ENCODE assay signal across 8 mouse cellular contexts in genomic region chr6:83107566-83108400, GRCm38 (mm10). TPM values are rescaled to one million over a fixed set of nuclear protein-coding genes. Genes with fewer than 3 reads are reported as not detected.
DNase-seq lines count a peak whose midpoint lies in the region; ATAC-seq and TF ChIP-seq lines count a peak whose summit lies in the region.

No protein-coding gene starts in this region.

- no peaks in the 10 kb centered on the region for H3K9me3 ChIP-seq in liver, embryonic 12.5 days (replicated peaks)

- H3K79me2 ChIP-seq in myocyte (ENCODE audit: control insufficient read depth, insufficient read depth): peaks cover 16% of the 10 kb centered on the region

- H3K27me3 ChIP-seq in liver, embryonic 12.5 days (replicated peaks): no peaks in the 10 kb centered on the region
- H3K27me3 ChIP-seq in myocyte (ENCODE audit: control insufficient read depth, insufficient read depth, insufficient read length): no peaks in the 10 kb centered on the region

- peak overlapping the region; percentile 78 for H3K4me3 ChIP-seq in liver, embryonic 12.5 days
- peak overlapping the region; percentile 93 for H3K4me3 ChIP-seq in myocyte

- H3K27ac ChIP-seq in liver, embryonic 12.5 days: peak overlapping the region; percentile 92

- H3K9ac ChIP-seq in liver, embryonic 12.5 days: peak overlapping the region; percentile 93

- peaks cover 48% of the 10 kb centered on the region for H3K36me3 ChIP-seq in liver, embryonic 12.5 days
- peaks cover 3% of the 10 kb centered on the region for H3K36me3 ChIP-seq in myocyte (ENCODE audit: control insufficient read depth, insufficient read depth)

- H3K4me2 ChIP-seq in liver, embryonic 12.5 days: peak overlapping the region; percentile 80
- peak overlapping the region; percentile 97 for H3K4me2 ChIP-seq in myocyte (ENCODE audit: low read depth)

- peak; percentile 45 for ATAC-seq in liver, embryonic 12.5 days

- peak overlapping the region; percentile 85 for H3ac ChIP-seq in myocyte (ENCODE audit: control insufficient read depth, insufficient read length)

- whole genome bisulfite sequencing in liver, embryonic 12.5 days (ENCODE audit: insufficient replicate concordance): 35% methylated on average over 13 of the region's 13 CpGs

- peak; percentile 5 for TF ChIP-seq POLR2A in myocyte (IDR thresholded peaks at IDR 0.05; ENCODE audit: insufficient read length, low read depth)

- DNase-seq in A20 (ENCODE audit: low read depth, low spot score): peak; percentile 72
- peak; percentile 87 for DNase-seq in R1 (ENCODE audit: low read depth, low spot score)
- DNase-seq in cerebellum, postnatal 4 days (ENCODE audit: low spot score in 2 of 2): peak; percentile 73 to 83
- DNase-seq in gastrocnemius, postnatal 4 days (ENCODE audit: low spot score in 2 of 2): peak; percentile 77 to 86
- peak; percentile 71 for DNase-seq in kidney, adult 11 months
- DNase-seq in testis, postnatal 14 days (ENCODE audit: low spot score): peak; percentile 74

- peaks cover 56% of the 10 kb centered on the region for H3K4me1 ChIP-seq in liver, embryonic 12.5 days

TF ChIP-seq in myocyte, 11 proteins besides CTCF, POLR2A, EP300 and RAD21:
- TF ChIP-seq TCF3 (IDR thresholded peaks at IDR 0.05; ENCODE audit: insufficient read length, low read depth) (no peak), MAX (IDR thresholded peaks at IDR 0.05; ENCODE audit: low read depth) (no peak)
TF ChIP-seq in myocyte: peak in this region for 0.

RNA-seq across cellular contexts. Expression of gene Mrpl53, which starts 1.1 kb away (rescaled TPM):
- total RNA-seq in gastrocnemius, postnatal 4 days (2021): 100 to 1,000 TPM in 1 of 2 experiments, 10 to 100 TPM in 1; 79.5 to 100 TPM
- polyA plus RNA-seq in liver, embryonic 12.5 days (2016; fragmentation: Nextera tagmentation; extraction: Ambion mirVana): 101 and 105 TPM in 2 replicates
- 177 TPM for polyA plus RNA-seq in myocyte (2012; fragmentation: generic; extraction: Trizol)

RNA-seq across cellular contexts. Expression of gene Gm42688, which starts 6.4 kb away (rescaled TPM):
- total RNA-seq in gastrocnemius, postnatal 4 days (2021): 1 to 10 TPM; 2.2 to 2.7 TPM
- polyA plus RNA-seq in liver, embryonic 12.5 days (2016; fragmentation: Nextera tagmentation; extraction: Ambion mirVana): 2.3 TPM in 2 replicates
- 0.96 TPM for polyA plus RNA-seq in myocyte (2012; fragmentation: generic; extraction: Trizol)

RNA-seq across cellular contexts. Expression of gene Ccdc142, which starts 6.4 kb away (rescaled TPM):
- total RNA-seq in gastrocnemius, postnatal 4 days (2021): 1 to 10 TPM; 2.5 to 2.8 TPM
- 1.5 and 1.9 TPM in 2 replicates for polyA plus RNA-seq in liver, embryonic 12.5 days (2016; fragmentation: Nextera tagmentation; extraction: Ambion mirVana)
- 1.2 TPM for polyA plus RNA-seq in myocyte (2012; fragmentation: generic; extraction: Trizol)

RNA-seq across cellular contexts. Expression of gene Mogs, which starts 7.5 kb away (rescaled TPM):
- 10 to 100 TPM; 20.0 to 21.9 TPM for total RNA-seq in gastrocnemius, postnatal 4 days (2021)
- 83.5 and 86.9 TPM in 2 replicates for polyA plus RNA-seq in liver, embryonic 12.5 days (2016; fragmentation: Nextera tagmentation; extraction: Ambion mirVana)
- 33.2 TPM for polyA plus RNA-seq in myocyte (2012; fragmentation: generic; extraction: Trizol)

RNA-seq across cellular contexts. Expression of gene Wbp1, which starts 13.6 kb away (rescaled TPM):
- 10 to 100 TPM; 52.7 to 62.3 TPM for total RNA-seq in gastrocnemius, postnatal 4 days (2021)
- 35.0 and 37.9 TPM in 2 replicates for polyA plus RNA-seq in liver, embryonic 12.5 days (2016; fragmentation: Nextera tagmentation; extraction: Ambion mirVana)
- 79.6 TPM for polyA plus RNA-seq in myocyte (2012; fragmentation: generic; extraction: Trizol)

Comparison
In these comparisons a context has a peak if more than half of its experiments do, and no peak if none do; other contexts are left out.
1. Peak in every context shown above with its lines: DNase-seq, ATAC-seq, H3K4me3 ChIP-seq and H3K27ac ChIP-seq.